Mouse (Mus musculus): ENCODE results near the gene Tgoln1. TPM values are rescaled to one million over a fixed set of nuclear protein-coding genes. Genes with fewer than 3 reads are reported as not detected.

Gene Tgoln1
- polyA plus RNA-seq, 1 experiment from 2014 or later = 28.8 TPM

- no peak overlapping the region for H3K4me3 ChIP-seq
- 59% methylated on average over 1 of the region's 1 CpGs for WGBS
- H3K9ac ChIP-seq = no peak overlapping the region
- no peak for ATAC-seq
- no peaks in the 10 kb centered on the region for H3K27me3 ChIP-seq
- H3K4me1 ChIP-seq = peaks cover 21% of the 10 kb centered on the region
- peaks cover 31% of the 10 kb centered on the region for H3K36me3 ChIP-seq (ENCODE audit: poor library complexity, severe bottlenecking)
- H3K4me2 ChIP-seq = no peak overlapping the region
- no peaks in the 10 kb centered on the region for H3K9me3 ChIP-seq (replicated peaks)
- H3K27ac ChIP-seq = no peak overlapping the region
Observed at GRCm38 (mm10) chr6:72601732-72602131, 15.1 kb downstream of the Tgoln1 start.

DNA sequence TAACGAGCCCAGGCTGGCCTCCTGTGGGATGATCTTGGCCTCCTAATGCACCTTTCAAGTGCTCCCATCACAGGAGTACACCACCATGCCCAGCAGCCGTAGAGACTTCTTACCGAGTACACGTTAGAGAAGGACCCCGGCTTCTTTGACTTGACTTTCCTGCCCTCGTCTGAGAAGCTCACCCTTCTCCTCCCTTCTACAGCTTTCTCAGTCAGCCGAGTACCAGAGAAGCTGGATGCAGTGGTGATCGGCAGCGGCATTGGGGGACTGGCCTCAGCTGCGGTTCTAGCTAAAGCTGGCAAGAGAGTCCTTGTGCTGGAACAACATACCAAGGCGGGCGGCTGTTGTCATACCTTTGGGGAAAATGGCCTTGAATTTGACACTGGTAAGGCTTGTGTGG lies 16.0 kb downstream of the Tgoln1 start:
- peaks cover 21% of the 10 kb centered on the region for H3K36me3 ChIP-seq (ENCODE audit: poor library complexity, severe bottlenecking)
- 85% methylated on average over 12 of the region's 12 CpGs for WGBS
- H3K27me3 ChIP-seq = no peaks in the 10 kb centered on the region
- peaks cover 21% of the 10 kb centered on the region for H3K4me1 ChIP-seq
- no peaks in the 10 kb centered on the region for H3K9me3 ChIP-seq (replicated peaks)
- H3K4me3 ChIP-seq = no peak overlapping the region
- H3K27ac ChIP-seq = no peak overlapping the region
- H3K4me2 ChIP-seq = no peak overlapping the region
- ATAC-seq = no peak
- no peak overlapping the region for H3K9ac ChIP-seq

DNA sequence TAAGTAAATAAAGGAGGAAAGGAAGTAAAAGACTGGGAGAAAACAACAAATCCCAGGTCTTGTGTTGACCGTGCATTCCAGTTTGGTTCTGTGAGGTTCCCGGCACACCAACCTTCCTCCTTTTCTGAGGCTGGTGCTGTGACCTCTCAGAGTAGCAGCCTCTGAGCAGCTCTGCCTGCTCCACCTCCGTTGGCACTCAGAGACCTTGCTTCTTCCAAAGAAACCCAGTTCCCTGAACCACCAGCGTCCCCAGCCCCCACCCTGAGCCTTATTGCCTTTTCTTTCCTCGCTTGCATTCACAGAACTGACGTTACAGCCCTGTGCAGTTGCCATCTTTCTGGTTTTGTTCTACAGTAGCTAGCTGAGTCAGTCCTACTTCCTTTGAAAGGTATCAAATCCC lies 16.6 kb downstream of the Tgoln1 start:
- H3K4me2 ChIP-seq = no peak overlapping the region
- no peak overlapping the region for H3K27ac ChIP-seq
- no peaks in the 10 kb centered on the region for H3K27me3 ChIP-seq
- H3K36me3 ChIP-seq (ENCODE audit: poor library complexity, severe bottlenecking) = peaks cover 16% of the 10 kb centered on the region
- H3K9ac ChIP-seq = no peak overlapping the region
- peaks cover 21% of the 10 kb centered on the region for H3K4me1 ChIP-seq
- 76% methylated on average over 6 of the region's 6 CpGs for WGBS
- H3K4me3 ChIP-seq = no peak overlapping the region
- no peaks in the 10 kb centered on the region for H3K9me3 ChIP-seq (replicated peaks)
- no peak for ATAC-seq

DNA sequence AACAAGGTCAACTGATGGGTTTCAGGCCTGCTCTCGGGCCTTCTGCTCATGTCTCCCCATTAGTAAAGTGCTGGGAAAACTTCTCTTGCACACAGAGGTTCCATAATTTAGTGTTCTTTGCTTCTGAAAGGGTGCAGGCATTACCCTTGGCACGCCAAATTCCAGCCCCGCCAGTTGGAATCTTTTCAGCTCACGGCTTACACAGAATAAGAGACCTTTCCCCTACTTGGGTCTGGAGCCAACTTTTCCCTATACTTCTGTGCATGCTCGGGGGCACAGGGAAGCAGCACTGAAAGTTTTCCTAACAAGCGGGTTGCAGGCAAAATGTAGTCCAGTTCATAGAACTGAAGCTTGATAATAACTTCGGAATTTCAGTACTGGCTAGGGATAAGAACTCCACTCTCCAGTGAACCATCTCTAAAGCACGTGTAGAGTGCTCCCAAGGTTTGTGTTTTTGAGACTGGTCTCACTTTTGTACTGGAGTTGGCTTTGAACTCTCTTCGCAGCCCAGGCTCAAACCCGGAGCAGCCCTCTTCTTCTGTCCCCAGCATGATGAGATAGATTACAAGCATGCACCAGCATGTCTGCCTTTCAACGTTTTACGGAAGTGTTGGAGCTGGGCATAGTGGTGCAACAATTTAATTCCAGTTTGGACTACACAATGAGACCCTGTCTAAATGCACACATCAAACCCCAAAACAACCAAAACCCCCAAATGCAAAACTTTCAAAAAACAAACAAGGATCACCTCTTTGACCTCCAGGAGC lies 17.8 kb downstream of the Tgoln1 start:
- Histone ChIP-seq H3K4me1 (peaks cover 21% of the 10 kb centered on the region), H3K27me3 (no peaks in the 10 kb centered on the region), H3K9ac (peak overlapping the region; percentile 65), H3K9me3 (replicated peaks) (no peaks in the 10 kb centered on the region), H3K4me2 (peak overlapping the region; percentile 74), H3K4me3 (peak overlapping the region; percentile 51), H3K27ac (peak overlapping the region; percentile 45), H3K36me3 (ENCODE audit: poor library complexity, severe bottlenecking) (peaks cover 6% of the 10 kb centered on the region; the same call in 1 of the 2 replicates)
- peak; percentile 37; the same call in 1 of the 2 replicates for ATAC-seq
- 45% methylated on average over 12 of the region's 12 CpGs for WGBS

GRCm38 (mm10) chr6:72597956-72598753 lies 18.6 kb downstream of the Tgoln1 start, which contains the start of the genes Elmod3 and Retsat:
Gene Elmod3, minus strand, starts transcription at chr6:72598413.
Gene Retsat, plus strand, starts transcription at chr6:72598475.
- peaks cover 21% of the 10 kb centered on the region for H3K4me1 ChIP-seq
- peak; percentile 94 for ATAC-seq
- no peaks in the 10 kb centered on the region for H3K27me3 ChIP-seq
- peak within 1 kb of the TSS; percentile 45 for H3K27ac ChIP-seq
- 1% methylated on average over 38 of the region's 38 CpGs for WGBS
- no peaks in the 10 kb centered on the region for H3K9me3 ChIP-seq (replicated peaks)
- H3K36me3 ChIP-seq (ENCODE audit: poor library complexity, severe bottlenecking) = no peaks in the 10 kb centered on the region
- peak within 1 kb of the TSS; percentile 65 for H3K9ac ChIP-seq
- H3K4me3 ChIP-seq = peak within 1 kb of the TSS; percentile 51
- peak within 1 kb of the TSS; percentile 74 for H3K4me2 ChIP-seq

GRCm38 (mm10) chr6:72597083-72597874 lies 19.5 kb downstream of the Tgoln1 start:
- no peak for ATAC-seq
- Histone ChIP-seq H3K36me3 (ENCODE audit: poor library complexity, severe bottlenecking) (peaks cover 4% of the 10 kb centered on the region; the same call in 1 of the 2 replicates), H3K27ac (no peak overlapping the region), H3K27me3 (no peaks in the 10 kb centered on the region), H3K9me3 (replicated peaks) (no peaks in the 10 kb centered on the region), H3K4me1 (peaks cover 21% of the 10 kb centered on the region), H3K4me2 (peak overlapping the region; percentile 74), H3K4me3 (peak overlapping the region; percentile 51), H3K9ac (peak overlapping the region; percentile 65)
- 51% methylated on average over 13 of the region's 13 CpGs for WGBS

- Histone ChIP-seq H3K27ac (no peak overlapping the region), H3K4me1 (peaks cover 15% of the 10 kb centered on the region), H3K9ac (no peak overlapping the region), H3K4me3 (no peak overlapping the region), H3K27me3 (no peaks in the 10 kb centered on the region), H3K9me3 (replicated peaks) (no peaks in the 10 kb centered on the region), H3K4me2 (no peak overlapping the region), H3K36me3 (ENCODE audit: poor library complexity, severe bottlenecking) (peaks cover 4% of the 10 kb centered on the region; the same call in 1 of the 2 replicates)
- no peak for ATAC-seq
- 74% methylated on average over 5 of the region's 5 CpGs for WGBS
Observed at GRCm38 (mm10) chr6:72593914-72594313, 22.9 kb downstream of the Tgoln1 start.

GRCm38 (mm10) chr6:72593011-72593803 lies 23.6 kb downstream of the Tgoln1 start:
- H3K4me1 ChIP-seq = peaks cover 10% of the 10 kb centered on the region
- H3K4me3 ChIP-seq = no peak overlapping the region
- no peaks in the 10 kb centered on the region for H3K9me3 ChIP-seq (replicated peaks)
- ATAC-seq = no peak
- H3K9ac ChIP-seq = no peak overlapping the region
- no peak overlapping the region for H3K4me2 ChIP-seq
- no peak overlapping the region for H3K27ac ChIP-seq
- H3K27me3 ChIP-seq = no peaks in the 10 kb centered on the region
- H3K36me3 ChIP-seq (ENCODE audit: poor library complexity, severe bottlenecking) = peaks cover 4% of the 10 kb centered on the region; the same call in 1 of the 2 replicates
- WGBS = 79% methylated on average over 6 of the region's 6 CpGs

GRCm38 (mm10) chr6:72590111-72590510 lies 26.7 kb downstream of the Tgoln1 start:
- no peak overlapping the region for H3K27ac ChIP-seq
- ATAC-seq = no peak
- H3K9me3 ChIP-seq (replicated peaks) = no peaks in the 10 kb centered on the region
- peaks cover 10% of the 10 kb centered on the region; the same call in 1 of the 2 replicates for H3K36me3 ChIP-seq (ENCODE audit: poor library complexity, severe bottlenecking)
- H3K9ac ChIP-seq = no peak overlapping the region
- H3K27me3 ChIP-seq = no peaks in the 10 kb centered on the region
- H3K4me2 ChIP-seq = no peak overlapping the region
- no peaks in the 10 kb centered on the region for H3K4me1 ChIP-seq
- no peak overlapping the region for H3K4me3 ChIP-seq

GRCm38 (mm10) chr6:72588307-72588706 lies 28.5 kb downstream of the Tgoln1 start:
- Histone ChIP-seq H3K9me3 (replicated peaks) (no peaks in the 10 kb centered on the region), H3K4me3 (no peak overlapping the region), H3K27ac (no peak overlapping the region), H3K9ac (no peak overlapping the region), H3K4me2 (no peak overlapping the region), H3K27me3 (no peaks in the 10 kb centered on the region), H3K4me1 (no peaks in the 10 kb centered on the region), H3K36me3 (ENCODE audit: poor library complexity, severe bottlenecking) (peaks cover 14% of the 10 kb centered on the region; the same call in 1 of the 2 replicates)
- no peak for ATAC-seq

DNA sequence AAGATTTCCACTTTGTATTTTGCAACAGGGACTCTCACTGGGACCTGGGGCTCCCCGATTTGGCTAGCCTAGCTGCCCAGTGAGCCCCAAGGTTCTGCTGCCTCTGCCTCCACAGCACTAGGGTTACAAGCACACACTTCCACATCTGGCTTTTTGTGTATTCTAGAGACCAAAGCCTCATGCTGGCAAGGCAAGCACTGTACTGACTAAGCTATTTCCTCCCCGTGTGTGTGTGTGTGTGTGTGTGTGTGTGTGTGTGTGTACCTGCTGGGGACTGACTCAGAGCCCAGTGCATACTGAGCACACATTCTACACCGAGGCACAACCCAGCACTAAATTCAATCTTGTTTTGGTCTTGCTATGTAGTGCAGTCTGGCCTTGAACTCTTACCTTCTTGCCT lies 30.1 kb downstream of the Tgoln1 start:
- no peaks in the 10 kb centered on the region for H3K4me1 ChIP-seq
- H3K36me3 ChIP-seq (ENCODE audit: poor library complexity, severe bottlenecking) = peaks cover 9% of the 10 kb centered on the region; the same call in 1 of the 2 replicates
- H3K9ac ChIP-seq = no peak overlapping the region
- H3K27ac ChIP-seq = no peak overlapping the region
- WGBS = 84% methylated on average over 3 of the region's 3 CpGs
- no peak for ATAC-seq
- H3K4me3 ChIP-seq = no peak overlapping the region
- H3K9me3 ChIP-seq (replicated peaks) = no peaks in the 10 kb centered on the region
- no peaks in the 10 kb centered on the region for H3K27me3 ChIP-seq
- H3K4me2 ChIP-seq = no peak overlapping the region

Measured in forebrain, embryonic 13.5 days (tissue).